Comparison of ENCODE assay signal across 13 mouse cellular contexts in the genomic region with DNA sequence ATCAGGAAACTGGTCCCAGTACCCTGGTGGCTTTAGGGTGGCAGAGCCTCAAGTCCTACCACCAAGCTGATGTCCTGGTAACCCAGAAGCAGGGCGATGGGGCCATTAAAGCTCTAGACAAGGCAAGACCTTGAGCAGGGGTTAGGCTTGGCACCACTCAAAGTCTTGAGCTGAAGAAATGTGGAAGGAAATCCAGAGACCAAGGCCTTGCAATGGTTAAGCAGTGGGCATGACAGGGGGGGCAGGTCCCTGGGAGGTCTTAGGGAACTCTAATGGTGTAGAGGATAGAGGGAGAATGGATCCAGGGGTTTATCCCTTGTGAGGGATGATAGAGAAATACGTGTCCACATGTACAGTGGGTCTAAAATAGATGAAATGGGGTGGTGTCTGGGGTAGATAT. TPM values are rescaled to one million over a fixed set of nuclear protein-coding genes. Genes with fewer than 3 reads are reported as not detected.
DNase-seq lines count a peak whose midpoint lies in the region; ATAC-seq lines count a peak whose summit lies in the region.
"Had no signal": no experiment of that assay in that cellular context is flagged by ENCODE, and none has a peak within 500 bp of the region (broad histone marks: within the 10 kb centered on the region; RNA-seq: fewer than 3 reads in every experiment).

No protein-coding gene starts in this region.

- H3K27me3 ChIP-seq in heart, embryonic 12.5 days (replicated peaks) = no peaks in the 10 kb centered on the region
- no peaks in the 10 kb centered on the region for H3K27me3 ChIP-seq in intestine, embryonic 16.5 days (replicated peaks; ENCODE audit: control insufficient read depth, insufficient read depth, low read length)
- H3K27me3 ChIP-seq: hindbrain, embryonic 12.5 days; liver, embryonic 13.5 days had no signal

- no peaks in the 10 kb centered on the region for H3K36me3 ChIP-seq in heart, embryonic 12.5 days
- no peaks in the 10 kb centered on the region for H3K36me3 ChIP-seq in intestine, embryonic 16.5 days (ENCODE audit: control insufficient read depth, insufficient read depth, low read length)
- H3K36me3 ChIP-seq: hindbrain, embryonic 12.5 days; liver, embryonic 13.5 days had no signal

- peaks cover 70% of the 10 kb centered on the region for H3K4me1 ChIP-seq in heart, embryonic 12.5 days (replicated peaks)
- peaks cover 13% of the 10 kb centered on the region for H3K4me1 ChIP-seq in intestine, embryonic 16.5 days (ENCODE audit: control insufficient read depth, insufficient read depth, low read length)
- H3K4me1 ChIP-seq: liver, embryonic 13.5 days had no signal

- H3K4me2 ChIP-seq in heart, embryonic 12.5 days = peak overlapping the region; percentile 47; the same call in 1 of the 2 replicates
- peak overlapping the region; percentile 64 for H3K4me2 ChIP-seq in intestine, embryonic 16.5 days (ENCODE audit: low read depth, low read length)
- H3K4me2 ChIP-seq: hindbrain, embryonic 12.5 days; liver, embryonic 13.5 days had no signal

- no peak for DNase-seq in heart, postnatal 10 days
- DNase-seq in right cerebral cortex, postnatal 4 days = peak; percentile 0
- DNase-seq in right cerebral cortex, postnatal 36 days (ENCODE audit: low spot score in 2 of 2) = no peak
- no peak for DNase-seq in adrenal gland, postnatal 14 days
- DNase-seq: liver, embryonic 13.5 days had no signal

- H3K27ac ChIP-seq in heart, embryonic 12.5 days (ENCODE audit: poor library complexity, severe bottlenecking) = no peak overlapping the region
- H3K27ac ChIP-seq in intestine, embryonic 16.5 days (ENCODE audit: low read length) = peak overlapping the region; percentile 93
- H3K27ac ChIP-seq: hindbrain, embryonic 12.5 days; liver, embryonic 13.5 days had no signal

- no peak for ATAC-seq in heart, embryonic 12.5 days (ENCODE audit: insufficient number of reproducible peaks, low FRiP score)
- no peak for ATAC-seq in intestine, embryonic 16.5 days
- ATAC-seq in activated CD4-positive, CD25-positive, alpha-beta regulatory T cell, adult 4 months = no peak

- 78% methylated on average over 2 of the region's 2 CpGs for WGBS in heart, embryonic 12.5 days
- WGBS in intestine, embryonic 16.5 days = 70% methylated on average over 2 of the region's 2 CpGs

- intact Hi-C loops in heart, postnatal 10 days (cut with DNase I) = no loop called here

- no peak overlapping the region for H3K4me3 ChIP-seq in heart, embryonic 12.5 days
- H3K4me3 ChIP-seq in intestine, embryonic 16.5 days (ENCODE audit: low read length) = peak overlapping the region; percentile 46
- H3K4me3 ChIP-seq: hindbrain, embryonic 12.5 days; liver, embryonic 13.5 days had no signal

- H3K9me3 ChIP-seq in heart, embryonic 12.5 days (replicated peaks) = no peaks in the 10 kb centered on the region
- no peaks in the 10 kb centered on the region for H3K9me3 ChIP-seq in intestine, embryonic 16.5 days (ENCODE audit: control insufficient read depth, low read length)
- H3K9me3 ChIP-seq: hindbrain, embryonic 12.5 days; liver, embryonic 13.5 days had no signal

- H3K9ac ChIP-seq in heart, embryonic 12.5 days = 0 out of 2 replicates have a peak overlapping the region, but pooled peaks have one; percentile 50
- peak overlapping the region; percentile 76 for H3K9ac ChIP-seq in intestine, embryonic 16.5 days (ENCODE audit: low read depth, low read length)
- H3K9ac ChIP-seq: hindbrain, embryonic 12.5 days; liver, embryonic 13.5 days had no signal

RNA-seq across cellular contexts. Expression of a gene that starts 12.9 kb away (rescaled TPM):
- polyA plus RNA-seq in heart, embryonic 12.5 days (2016; fragmentation: Nextera tagmentation; extraction: Ambion mirVana) = 33.4 and 38.4 TPM in 2 replicates
- 100 to 1,000 TPM; 111 to 116 TPM for total RNA-seq in heart, postnatal 10 days (2021)
- 125 and 134 TPM in 2 replicates for polyA plus RNA-seq in intestine, embryonic 16.5 days (2015; fragmentation: Nextera tagmentation; extraction: Ambion mirVana)
- total RNA-seq in adrenal gland, postnatal 14 days (2021) = 20.4 and 52.3 TPM in 2 replicates
- 1,000 to 10,000 TPM; 1,487 to 1,560 TPM for polyA plus RNA-seq in activated CD4-positive, CD25-positive, alpha-beta regulatory T cell, adult 4 months (2017; shearing (Covaris generic))

RNA-seq across cellular contexts. Expression of a gene that starts 25.2 kb away (rescaled TPM):
- polyA plus RNA-seq in heart, embryonic 12.5 days (2016; fragmentation: Nextera tagmentation; extraction: Ambion mirVana) = 6.4 and 9.3 TPM in 2 replicates
- total RNA-seq in heart, postnatal 10 days (2021) = 1 to 10 TPM in 1 of 2 experiments, under 1 TPM in 1; 0.67 to 1.8 TPM
- polyA plus RNA-seq in intestine, embryonic 16.5 days (2015; fragmentation: Nextera tagmentation; extraction: Ambion mirVana) = 2.1 and 3.2 TPM in 2 replicates
- total RNA-seq in adrenal gland, postnatal 14 days (2021) = 1.1 and 1.8 TPM in 2 replicates
- polyA plus RNA-seq in activated CD4-positive, CD25-positive, alpha-beta regulatory T cell, adult 4 months (2017; shearing (Covaris generic)) = 1 to 10 TPM; 2.8 to 3.0 TPM
- total RNA-seq: common myeloid progenitor, adult 5-6 weeks; megakaryocyte progenitor cell, adult 5-6 weeks had no signal

RNA-seq across cellular contexts. Expression of a gene that starts 31.9 kb away (rescaled TPM):
- 50.6 and 53.5 TPM in 2 replicates for polyA plus RNA-seq in heart, embryonic 12.5 days (2016; fragmentation: Nextera tagmentation; extraction: Ambion mirVana)
- total RNA-seq in heart, postnatal 10 days (2021) = 1 to 10 TPM; 1.9 to 4.3 TPM
- 4.3 and 4.7 TPM in 2 replicates for polyA plus RNA-seq in intestine, embryonic 16.5 days (2015; fragmentation: Nextera tagmentation; extraction: Ambion mirVana)
- total RNA-seq in adrenal gland, postnatal 14 days (2021) = 0.56 and 0.67 TPM in 2 replicates
- not detected for polyA plus RNA-seq in activated CD4-positive, CD25-positive, alpha-beta regulatory T cell, adult 4 months (2017; shearing (Covaris generic))

RNA-seq across cellular contexts. Expression of a gene that starts 38.8 kb away (rescaled TPM):
- polyA plus RNA-seq in heart, embryonic 12.5 days (2016; fragmentation: Nextera tagmentation; extraction: Ambion mirVana) = 0.28 and 0.57 TPM in 2 replicates
- not detected for total RNA-seq in heart, postnatal 10 days (2021)
- 8.8 and 10.4 TPM in 2 replicates for polyA plus RNA-seq in intestine, embryonic 16.5 days (2015; fragmentation: Nextera tagmentation; extraction: Ambion mirVana)
- not detected in 2 replicates for total RNA-seq in adrenal gland, postnatal 14 days (2021)
- polyA plus RNA-seq in activated CD4-positive, CD25-positive, alpha-beta regulatory T cell, adult 4 months (2017; shearing (Covaris generic)) = not detected
- total RNA-seq: adrenal gland, adult 18-20 months; common myeloid progenitor, adult 5-6 weeks; left cerebral cortex, adult 8-10 months; megakaryocyte progenitor cell, adult 5-6 weeks had no signal
- polyA plus RNA-seq: liver, embryonic 13.5 days had no signal

RNA-seq across cellular contexts. Expression of a gene that starts 59.0 kb away (rescaled TPM):
- polyA plus RNA-seq in heart, embryonic 12.5 days (2016; fragmentation: Nextera tagmentation; extraction: Ambion mirVana) = 12.0 and 15.2 TPM in 2 replicates
- total RNA-seq in heart, postnatal 10 days (2021) = 10 to 100 TPM in 1 of 2 experiments, 1 to 10 TPM in 1; 4.1 to 19.3 TPM
- polyA plus RNA-seq in intestine, embryonic 16.5 days (2015; fragmentation: Nextera tagmentation; extraction: Ambion mirVana) = 50.3 and 58.1 TPM in 2 replicates
- total RNA-seq in adrenal gland, postnatal 14 days (2021) = 13.3 and 17.9 TPM in 2 replicates
- 10 to 100 TPM; 10.2 to 31.9 TPM for polyA plus RNA-seq in activated CD4-positive, CD25-positive, alpha-beta regulatory T cell, adult 4 months (2017; shearing (Covaris generic))

Comparison
In these comparisons a context has a peak if more than half of its experiments do, and no peak if none do; other contexts are left out.
1. RNA of a gene that starts 12.9 kb away (polyA plus RNA-seq): 1,487 to 1,560 TPM in activated CD4-positive, CD25-positive, alpha-beta regulatory T cell, adult 4 months; 125 to 134 TPM in intestine, embryonic 16.5 days and 33.4 to 38.4 TPM in heart, embryonic 12.5 days; every median in the first group is over 10 times any median in the second.